Mouse (Mus musculus): ENCODE data around the gene Cxcl2.

- no peak for TF ChIP-seq POLR2A (IDR thresholded peaks at IDR 0.05; ENCODE audit: low read depth, low read length)
- TF ChIP-seq CTCF (IDR thresholded peaks at IDR 0.05; ENCODE audit: borderline replicate concordance, insufficient read depth, low read length) = no peak
Observed at GRCm38 (mm10) chr5:90884628-90885242, 18.9 kb upstream of the Cxcl2 start.
